Mouse (Mus musculus) kidney, postnatal 0 days (tissue): ENCODE results near the gene Klhdc8a. TPM values are rescaled to one million over a fixed set of nuclear protein-coding genes. Genes with fewer than 3 reads are reported as not detected.

Experiments used
- ATAC-seq: fragments of 200-750 bp; cut with Nextera tagmentation; replicated peaks from 2 replicates; pipeline ENCODE4 v1.8.0; 2017; ENCODE audit warnings: low read depth, moderate number of reproducible peaks, moderate TSS enrichment, moderate library complexity; ENCODE audit not compliant: low FRiP score
- DNase-seq: peaks from one replicate; pipeline ENCODE4 v3.0.0-alpha.2; 2016; ENCODE audit warnings: low spot score
- H3K27ac ChIP-seq: fragments of 300-500 bp; sonication (generic); 2 replicates; pipeline ENCODE4 v1.5.1; 2014; ENCODE audit warnings: mild to moderate bottlenecking
- H3K27me3 ChIP-seq: fragments of 300-500 bp; sonication (generic); 2 replicates; pipeline ENCODE4 v1.6.1; 2014; ENCODE audit warnings: low read length, mixed read lengths; ENCODE audit not compliant: insufficient read depth
- H3K36me3 ChIP-seq: fragments of 300-500 bp; sonication (generic); 2 replicates; pipeline ENCODE4 v1.6.1; 2014; ENCODE audit warnings: low read length, mixed read lengths; ENCODE audit not compliant: insufficient read depth
- H3K4me1 ChIP-seq: fragments of 300-500 bp; sonication (generic); replicated peaks from 2 replicates; pipeline ENCODE4 v1.6.1; 2014; ENCODE audit warnings: antibody characterized with exemption, low read length, mixed read lengths; ENCODE audit not compliant: insufficient read depth
- H3K4me2 ChIP-seq: fragments of 300-500 bp; sonication (generic); 2 replicates; pipeline ENCODE4 v1.6.1; 2014; ENCODE audit warnings: mild to moderate bottlenecking, low read length, moderate library complexity, mixed read lengths
- H3K4me3 ChIP-seq: fragments of 300-500 bp; sonication (generic); replicated peaks from 2 replicates; pipeline ENCODE4 v1.5.1; 2014; ENCODE audit warnings: low read depth, low read length
- H3K9ac ChIP-seq: fragments of 300-500 bp; sonication (generic); 2 replicates; pipeline ENCODE4 v1.6.1; 2014; ENCODE audit warnings: low read depth, low read length
- H3K9me3 ChIP-seq: fragments of 300-500 bp; sonication (generic); replicated peaks from 2 replicates; pipeline ENCODE4 v1.6.1; 2016; ENCODE audit warnings: low read length, inconsistent platforms, mixed read lengths
- CTCF ChIP-seq: IDR thresholded peaks from 2 replicates; pipeline ENCODE4 v1.5.1; 2016; ENCODE audit warnings: antibody characterized with exemption, low read depth, mild to moderate bottlenecking, moderate library complexity
- WGBS: fragments of 180-500 bp; shearing (Covaris S2); extraction: QIAGEN DNeasy Blood & Tissue Kit; methylation state at CpG from one replicate; pipeline ENCODE4 v1.1.7; 2014; 5-methylcytosine and 5-hydroxymethylcytosine counted together
- polyA plus RNA-seq: library from polyadenylated mRNA; unstranded; fragments of >200 nt; fragmentation: Nextera tagmentation; extraction: Ambion mirVana; gene quantifications from 2 replicates; pipeline ENCODE4 v1.2.1, GENCODE M21; 2015

Gene Klhdc8a
- polyA plus RNA-seq: 4.1 and 5.0 TPM in 2 replicates

DNA sequence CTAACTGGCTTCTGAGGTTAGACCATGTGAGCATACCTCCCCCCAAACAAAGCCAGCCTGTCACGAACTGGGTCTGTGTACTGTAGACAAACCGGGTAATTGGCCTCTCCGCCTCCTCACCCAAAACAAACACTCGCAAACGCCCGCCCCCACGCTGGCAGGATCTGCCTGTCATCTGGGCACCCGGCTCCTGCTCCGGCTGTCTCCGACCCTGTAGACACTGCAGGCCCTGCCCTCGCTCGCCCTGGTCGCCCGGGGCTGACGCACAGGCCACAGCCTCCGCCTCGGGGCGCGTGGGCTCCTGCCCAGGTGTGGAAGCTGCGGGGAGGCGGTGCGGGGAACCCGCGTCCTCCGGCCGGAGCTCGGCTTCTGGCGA lies at the start of gene Klhdc8a:
Gene Klhdc8a, plus strand, starts transcription at position 202 of the 376 bp plus-strand sequence.
- Histone ChIP-seq H3K36me3 (no peaks in the 10 kb centered on the region), H3K9ac (peak within 1 kb of the TSS; percentile 66), H3K27ac (peak within 1 kb of the TSS; percentile 66), H3K4me2 (peak within 1 kb of the TSS; percentile 97), H3K27me3 (peaks cover 9% of the 10 kb centered on the region; the same call in 1 of the 2 replicates), H3K4me1 (peaks cover 4% of the 10 kb centered on the region), H3K4me3 (peak within 1 kb of the TSS; percentile 55), H3K9me3 (no peaks in the 10 kb centered on the region)
- 2% methylated on average over 28 of the region's 28 CpGs for WGBS
- ATAC-seq (peak; percentile 61), DNase-seq (peak; percentile 60)
- TF ChIP-seq CTCF: no peak

DNA sequence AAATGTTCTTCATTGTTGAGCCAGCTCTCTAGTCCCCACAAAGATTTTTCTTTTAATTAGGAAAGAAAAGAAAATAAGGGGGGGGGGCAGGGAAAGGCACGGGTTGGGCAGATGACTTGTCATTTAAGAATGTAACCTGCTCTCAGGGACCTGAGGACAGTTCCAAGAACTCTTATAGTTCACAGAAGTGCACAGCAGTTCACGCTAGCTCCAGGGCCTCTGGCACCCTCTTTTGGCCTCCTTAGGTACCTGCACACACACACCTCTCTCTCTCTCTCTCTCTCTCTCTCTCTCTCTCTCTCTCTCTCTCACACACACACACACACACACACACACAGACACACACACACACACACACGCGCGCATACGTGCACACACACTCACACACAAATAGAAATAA lies 44.0 kb upstream of the Klhdc8a start:
- no peak overlapping the region for H3K27ac ChIP-seq
- H3K27me3 ChIP-seq: no peaks in the 10 kb centered on the region
- no peak overlapping the region for H3K4me2 ChIP-seq
- H3K36me3 ChIP-seq: no peaks in the 10 kb centered on the region
- H3K4me3 ChIP-seq: no peak overlapping the region
- no peak for DNase-seq
- WGBS: 81% methylated on average over 6 of the region's 6 CpGs
- H3K9me3 ChIP-seq: no peaks in the 10 kb centered on the region
- TF ChIP-seq CTCF: peak; percentile 17; the same call in 1 of the 2 replicates
- H3K4me1 ChIP-seq: no peaks in the 10 kb centered on the region
- no peak overlapping the region for H3K9ac ChIP-seq
- no peak for ATAC-seq

DNA sequence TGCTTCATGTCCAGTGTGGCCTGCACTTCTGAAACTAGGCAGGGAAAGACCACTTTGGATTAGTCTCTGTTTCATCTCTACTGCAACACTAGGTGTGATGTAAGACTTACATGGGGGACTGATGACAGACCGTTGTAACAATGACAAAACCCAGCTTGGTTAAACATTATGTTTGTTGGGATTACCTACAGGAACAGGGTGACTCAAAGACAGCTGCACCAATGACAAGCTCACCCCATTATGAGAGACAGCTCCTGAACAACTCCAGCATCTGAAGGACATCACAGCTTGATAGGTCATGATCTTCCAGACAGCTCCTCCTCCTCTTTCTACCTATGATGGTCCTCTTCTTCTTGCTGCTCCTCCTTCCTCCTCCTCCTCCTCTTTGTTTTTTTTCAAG lies 38.1 kb upstream of the Klhdc8a start:
- DNase-seq (no peak), ATAC-seq (no peak)
- H3K27me3 ChIP-seq: no peaks in the 10 kb centered on the region
- no peak overlapping the region for H3K4me2 ChIP-seq
- no peak for TF ChIP-seq CTCF
- no peak overlapping the region for H3K9ac ChIP-seq
- no peaks in the 10 kb centered on the region for H3K36me3 ChIP-seq
- no peaks in the 10 kb centered on the region for H3K9me3 ChIP-seq
- H3K27ac ChIP-seq: no peak overlapping the region
- 77% methylated on average over 1 of the region's 1 CpGs for WGBS
- no peaks in the 10 kb centered on the region for H3K4me1 ChIP-seq
- no peak overlapping the region for H3K4me3 ChIP-seq

DNA sequence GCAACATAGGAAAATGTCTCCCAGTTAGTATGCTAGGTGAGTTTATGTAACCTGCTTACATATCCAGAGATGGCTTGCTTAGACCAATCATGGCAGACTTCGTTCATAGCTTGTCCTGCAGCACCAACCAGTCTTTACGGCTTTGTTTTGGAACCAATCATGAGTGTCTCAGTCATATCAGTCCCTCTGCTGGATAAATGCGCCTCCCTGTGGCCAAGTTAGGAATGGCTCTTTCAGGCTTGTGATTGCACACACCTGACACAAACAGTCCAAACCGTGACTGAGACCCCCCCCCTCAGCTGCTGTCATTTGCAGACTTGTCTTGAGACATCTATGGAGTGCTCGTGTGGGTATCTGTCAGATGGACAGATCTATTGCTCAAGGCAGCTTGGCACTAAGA lies 37.4 kb upstream of the Klhdc8a start:
- ATAC-seq (no peak), DNase-seq (no peak)
- TF ChIP-seq CTCF: peak; percentile 55
- Histone ChIP-seq H3K27me3 (no peaks in the 10 kb centered on the region), H3K9me3 (no peaks in the 10 kb centered on the region), H3K27ac (no peak overlapping the region), H3K4me2 (no peak overlapping the region), H3K4me1 (no peaks in the 10 kb centered on the region), H3K9ac (no peak overlapping the region), H3K36me3 (no peaks in the 10 kb centered on the region), H3K4me3 (no peak overlapping the region)
- 69% methylated on average over 5 of the region's 5 CpGs for WGBS

DNA sequence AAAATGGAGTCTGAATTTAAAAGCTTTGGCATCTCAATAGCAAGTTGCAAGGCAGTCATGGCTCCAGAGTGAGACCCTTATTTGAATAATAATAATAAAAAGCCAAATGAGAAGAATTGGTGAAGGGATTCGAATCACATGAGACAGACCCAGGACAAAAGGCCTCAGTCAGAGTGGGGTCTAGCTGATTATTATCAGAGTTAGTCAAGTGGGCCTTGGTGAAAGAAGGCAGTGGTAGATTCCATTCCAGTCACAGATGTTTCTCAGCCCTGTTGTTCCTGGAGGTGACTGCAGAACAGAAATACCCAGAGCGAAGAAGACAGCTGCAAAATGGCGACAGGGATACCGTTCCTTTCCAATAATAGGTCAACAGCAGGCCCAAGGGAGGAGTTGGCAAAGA lies 34.8 kb upstream of the Klhdc8a start:
- Histone ChIP-seq H3K4me3 (no peak overlapping the region), H3K36me3 (no peaks in the 10 kb centered on the region), H3K27me3 (no peaks in the 10 kb centered on the region), H3K27ac (no peak overlapping the region), H3K9ac (no peak overlapping the region), H3K4me1 (peaks cover 3% of the 10 kb centered on the region; the same call in 1 of the 2 replicates), H3K4me2 (no peak overlapping the region), H3K9me3 (no peaks in the 10 kb centered on the region)
- 91% methylated on average over 4 of the region's 4 CpGs for WGBS
- ATAC-seq: no peak
- no peak for DNase-seq
- TF ChIP-seq CTCF: no peak

DNA sequence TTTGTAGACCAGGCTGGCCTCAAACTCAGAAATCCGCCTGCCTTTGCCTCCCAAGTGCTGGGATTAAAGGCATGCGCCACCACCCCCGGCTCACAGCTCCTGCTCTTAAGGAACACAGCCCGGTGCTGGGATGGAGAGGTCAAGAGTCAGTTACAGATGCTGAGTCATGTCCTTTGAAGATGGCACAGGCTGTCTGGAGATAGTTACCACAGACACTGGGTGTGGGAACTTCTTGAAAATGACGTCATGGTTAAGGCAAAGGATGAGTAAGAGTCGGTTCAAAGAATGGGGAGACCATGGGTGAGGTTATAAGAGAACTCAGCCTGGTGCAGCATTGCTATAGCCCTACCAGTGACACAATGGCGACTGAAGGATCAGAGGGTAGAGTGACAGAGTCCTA lies 33.8 kb upstream of the Klhdc8a start:
- WGBS: 58% methylated on average over 7 of the region's 7 CpGs
- Histone ChIP-seq H3K27ac (no peak overlapping the region), H3K4me3 (no peak overlapping the region), H3K4me1 (peaks cover 8% of the 10 kb centered on the region; the same call in 1 of the 2 replicates), H3K4me2 (no peak overlapping the region), H3K36me3 (no peaks in the 10 kb centered on the region), H3K9ac (no peak overlapping the region), H3K27me3 (no peaks in the 10 kb centered on the region), H3K9me3 (no peaks in the 10 kb centered on the region)
- TF ChIP-seq CTCF: no peak
- DNase-seq (no peak), ATAC-seq (no peak)
